Mouse (Mus musculus): ENCODE measurements at regions not wholly inside any gene's neighbourhood (a gene's known extent, or its start where the extent isn't known, plus 50 kb on each side); places are given as distances from the start of the nearest gene placed in this dataset.

DNA sequence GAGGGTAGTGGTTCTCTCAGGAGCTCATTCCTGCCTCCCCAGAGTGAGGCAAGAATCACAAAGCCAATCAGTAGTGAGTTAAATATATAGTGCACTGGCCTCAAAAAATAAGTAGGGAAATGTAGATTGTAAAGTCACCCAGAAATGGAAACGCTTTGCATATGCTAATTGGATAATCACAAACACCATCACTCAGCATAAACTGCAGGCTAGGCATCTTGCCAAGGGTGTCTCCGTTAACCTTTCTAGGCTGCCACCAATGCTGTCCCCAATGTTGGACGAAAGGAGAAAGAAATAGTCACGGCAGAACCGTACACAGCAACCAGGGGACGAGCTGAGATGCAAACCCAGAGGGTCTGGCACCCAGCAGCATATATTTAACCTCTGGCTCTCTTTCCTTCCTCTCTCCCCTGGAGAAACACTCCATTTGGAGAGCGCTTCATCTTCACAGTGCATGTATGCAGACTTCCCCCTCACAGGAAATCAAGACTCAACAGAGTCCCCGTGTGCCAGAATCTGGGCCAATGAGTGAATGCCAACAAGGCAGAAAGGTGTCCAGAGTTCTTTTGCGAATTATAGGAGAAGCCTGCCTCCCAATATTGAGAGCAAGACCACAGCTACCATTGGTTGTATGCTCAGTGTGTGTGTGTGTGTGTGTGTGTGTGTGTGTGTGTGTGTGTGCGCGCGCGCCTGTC lies 90.1 kb downstream of the Suds3 start:
- no peak for TF ChIP-seq CTCF (IDR thresholded peaks at IDR 0.05)
- no peak for TF ChIP-seq EP300 (IDR thresholded peaks at IDR 0.05)

All from lung, postnatal 0 days (tissue).